Mouse (Mus musculus) thymus, postnatal 14 days (tissue): Measurements from ENCODE around the gene Plekha5.
A peak's percentile ranks its signal among the peaks of the same experiment; 100 is the strongest.
"Not testable (repeated sequence)": the region's sequence is repeated elsewhere in the genome, so short reads cannot be mapped to it uniquely, and the experiment has no call there.

Source experiments
- DNase-seq: peaks from one replicate; pipeline ENCODE4 v3.0.0; 2021

Plekha5 gene

GRCm38 (mm10) chr6:140490921-140491537 lies 67.2 kb downstream of the Plekha5 start:
- DNase-seq, result peak; percentile 35

DNA sequence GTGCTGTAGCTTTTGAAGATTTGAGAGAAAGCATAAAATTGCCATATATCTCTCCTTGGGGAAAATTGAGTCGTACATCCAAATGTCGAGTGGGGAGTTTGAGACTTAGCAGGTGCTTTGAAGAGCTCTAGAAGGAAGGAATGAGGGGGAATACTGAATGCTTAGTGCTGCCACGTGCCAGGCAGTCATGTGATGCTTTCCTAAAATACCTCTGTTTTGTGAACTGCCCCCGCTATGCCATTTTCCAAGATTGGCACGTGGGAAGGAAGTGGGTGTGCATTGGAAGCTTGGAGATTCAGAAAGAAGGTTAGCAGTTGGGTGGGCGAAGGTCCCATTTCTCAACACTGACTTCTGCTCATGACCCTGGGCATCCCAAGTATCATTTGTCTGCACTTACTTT lies 68.2 kb downstream of the Plekha5 start:
- no peak for DNase-seq

DNA sequence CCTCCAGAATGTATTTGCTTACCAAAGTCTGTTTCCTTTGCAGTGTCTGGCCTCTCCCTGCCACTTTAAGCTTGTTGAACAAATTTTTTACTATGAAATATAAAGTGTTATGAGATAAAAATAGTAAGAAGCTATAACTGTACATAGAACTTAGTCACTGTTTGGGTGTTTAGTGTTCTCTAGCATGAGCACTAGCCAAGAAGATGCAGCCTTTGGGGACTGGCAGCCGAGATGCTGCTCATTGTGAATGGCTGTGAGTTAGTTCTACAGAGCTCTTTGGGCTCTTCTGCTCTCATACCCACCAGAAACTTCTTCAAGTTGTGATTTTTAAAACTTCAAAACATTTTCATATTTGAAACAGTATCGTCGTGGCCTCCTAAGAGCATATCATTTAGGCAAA lies 74.2 kb downstream of the Plekha5 start:
- no peak for DNase-seq

GRCm38 (mm10) chr6:140498958-140499357 lies 75.1 kb downstream of the Plekha5 start:
- no peak for DNase-seq

- not testable (repeated sequence) for DNase-seq
These were observed 77.0 kb downstream of the Plekha5 start for GRCm38 (mm10) chr6:140500829-140501228.

- no peak for DNase-seq
These were observed 78.0 kb downstream of the Plekha5 start for GRCm38 (mm10) chr6:140501841-140502240.

GRCm38 (mm10) chr6:140504796-140505195 lies 80.9 kb downstream of the Plekha5 start:
- DNase-seq, result no peak

DNA sequence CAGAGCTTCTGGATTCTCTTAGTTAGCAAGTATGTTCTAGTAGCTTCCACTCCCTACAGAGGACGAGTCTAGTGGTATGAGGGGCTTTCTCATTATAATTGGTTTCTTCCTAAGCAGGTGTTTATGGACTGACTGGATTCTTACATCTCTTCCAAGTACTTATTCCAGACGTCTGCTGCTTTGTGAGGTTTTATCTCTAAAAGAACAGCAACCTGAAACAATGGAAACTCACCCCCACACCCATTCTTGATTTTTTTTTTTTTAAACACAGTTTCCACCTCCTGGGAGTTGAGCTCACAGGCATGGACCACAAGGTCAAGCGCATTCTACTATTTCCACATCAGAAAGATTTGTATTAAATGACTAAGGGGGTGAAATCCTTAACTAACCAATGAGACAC lies 83.8 kb downstream of the Plekha5 start:
- DNase-seq, result no peak

DNA sequence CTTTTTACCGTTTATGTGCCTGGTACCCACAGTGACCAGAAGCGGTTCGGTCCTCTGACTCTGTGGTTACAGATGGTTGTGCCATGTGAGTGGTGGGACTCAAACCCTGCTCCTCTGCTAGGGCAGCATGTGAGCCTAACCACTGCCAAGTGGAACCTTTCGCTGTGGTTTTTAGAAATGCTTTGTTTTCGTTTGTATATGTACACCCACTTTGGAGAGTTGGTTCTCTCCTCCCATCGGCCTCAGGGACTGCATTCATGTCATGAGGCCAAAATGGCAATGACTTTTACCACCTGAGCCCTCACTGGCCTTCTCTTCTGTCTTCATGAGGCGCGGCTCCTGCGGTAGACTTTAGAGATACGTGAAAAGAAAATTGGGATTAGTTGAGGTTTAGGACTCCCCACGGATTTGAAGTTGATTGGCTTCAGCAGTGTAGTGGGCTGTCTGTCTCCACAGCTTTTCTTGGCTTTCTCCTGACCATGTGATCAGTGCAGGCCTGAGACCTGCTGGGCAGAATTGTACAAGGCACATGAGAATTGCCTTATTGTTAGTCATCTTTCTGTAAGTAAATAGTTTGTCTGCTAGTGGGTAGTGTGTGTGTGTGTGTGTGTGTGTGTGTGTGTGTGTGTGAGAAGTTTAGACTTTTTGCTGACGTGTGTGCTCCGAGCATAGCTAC lies 84.8 kb downstream of the Plekha5 start:
- DNase-seq, result no peak

GRCm38 (mm10) chr6:140509151-140509530 lies 85.3 kb downstream of the Plekha5 start:
- no peak for DNase-seq

DNA sequence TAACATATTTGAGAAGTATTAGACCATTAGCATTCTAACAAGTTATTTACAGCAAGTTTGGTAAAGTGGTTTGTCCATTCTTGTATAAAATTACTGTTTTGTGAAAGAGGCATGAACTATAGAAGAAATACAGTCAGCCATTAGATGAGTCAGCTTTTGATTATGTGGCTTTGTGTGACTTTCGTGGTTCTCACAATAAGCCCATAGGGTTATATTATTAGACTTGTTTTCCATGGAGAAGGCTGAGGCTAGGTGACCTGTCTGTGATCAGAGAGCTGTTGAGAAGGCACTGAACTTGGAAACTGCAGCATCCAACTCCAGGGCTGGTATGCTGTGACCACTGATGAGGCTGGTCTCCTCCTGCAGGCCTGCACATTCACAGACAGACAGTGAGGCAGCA lies 88.2 kb downstream of the Plekha5 start:
- no peak for DNase-seq

- DNase-seq, result no peak
These were observed 88.6 kb downstream of the Plekha5 start for GRCm38 (mm10) chr6:140512427-140512826.

- peak; percentile 56 for DNase-seq
These were observed 90.6 kb downstream of the Plekha5 start for GRCm38 (mm10) chr6:140514205-140515110.

DNA sequence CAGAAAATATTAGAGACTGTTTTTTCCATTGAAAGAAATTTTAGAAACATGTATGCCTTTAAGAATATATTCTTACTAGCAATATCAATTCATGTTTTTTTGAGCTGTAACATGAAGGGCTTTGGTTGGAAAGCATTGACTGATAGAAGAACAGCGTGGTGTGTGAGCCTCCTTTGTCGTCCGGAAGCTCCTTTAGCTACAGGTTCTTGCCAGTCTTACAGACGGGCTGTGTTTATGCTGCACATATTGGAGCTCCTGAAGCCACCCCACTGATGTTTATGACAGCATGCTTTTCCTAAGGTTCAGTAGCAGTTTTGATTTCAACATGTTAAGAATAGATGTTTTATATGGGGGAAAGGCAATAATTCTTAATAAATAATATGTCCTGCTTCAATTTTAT lies 91.7 kb downstream of the Plekha5 start:
- DNase-seq, result no peak

DNA sequence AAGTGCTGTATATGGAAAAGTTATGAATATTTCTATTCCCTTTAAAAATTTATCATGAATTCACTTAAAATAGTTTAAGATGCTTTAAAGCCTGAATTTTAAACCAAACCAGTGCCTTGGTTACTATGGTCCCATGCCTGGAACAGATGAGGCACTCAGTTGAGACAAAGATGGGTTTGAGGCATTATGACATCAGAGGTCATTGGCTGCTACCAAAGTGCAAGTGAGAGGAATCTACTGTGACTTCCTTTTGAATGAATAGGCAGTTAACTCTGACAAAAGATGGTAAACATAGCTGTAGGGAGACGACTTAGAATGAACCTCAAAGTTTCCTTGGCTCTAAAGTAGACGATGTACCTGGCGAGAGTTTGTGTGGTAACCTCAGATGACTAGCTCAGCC lies 92.3 kb downstream of the Plekha5 start:
- no peak for DNase-seq

GRCm38 (mm10) chr6:140517188-140517587 lies 93.3 kb downstream of the Plekha5 start:
- peak; percentile 68 for DNase-seq

DNA sequence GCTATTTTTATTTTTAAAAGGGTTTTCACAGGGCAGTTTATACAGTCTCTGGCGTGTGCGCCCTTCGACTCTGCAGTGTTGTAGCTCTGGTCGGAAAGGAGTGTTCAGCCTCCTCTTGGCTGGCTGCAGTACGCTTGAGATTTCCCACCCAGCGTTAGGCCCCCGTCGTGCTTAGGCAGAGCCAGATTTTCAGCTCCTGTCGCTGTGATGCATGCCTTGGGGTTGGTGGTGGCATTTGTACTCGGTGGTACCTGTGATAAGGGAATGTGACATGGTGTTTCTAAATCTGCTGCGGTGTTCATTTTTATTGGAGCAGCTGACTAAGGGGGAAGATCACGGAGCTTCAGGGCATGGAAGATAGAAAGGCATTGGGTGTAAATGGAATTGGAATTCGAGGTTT lies 95.2 kb downstream of the Plekha5 start:
- DNase-seq, result no peak

GRCm38 (mm10) chr6:140519488-140520159 lies 95.8 kb downstream of the Plekha5 start:
- no peak for DNase-seq

DNA sequence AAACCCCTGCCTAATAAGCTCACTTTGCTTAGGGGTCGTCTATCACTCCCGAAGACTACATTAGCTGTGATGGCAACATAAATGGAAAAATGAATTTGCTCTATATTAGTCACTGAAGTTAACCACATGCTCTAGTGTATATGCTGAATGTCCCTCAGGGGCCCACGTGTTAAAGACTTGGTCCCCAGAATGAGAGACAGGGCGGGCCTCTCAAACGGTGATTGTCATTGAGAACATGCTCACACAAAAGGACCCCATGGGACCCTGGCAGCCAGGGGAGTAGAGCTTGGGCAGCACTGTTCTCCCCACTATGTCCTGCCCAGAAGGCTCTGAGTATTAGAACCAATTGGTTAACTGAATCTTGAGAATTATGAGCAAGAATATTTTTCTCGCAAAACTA lies 97.1 kb downstream of the Plekha5 start:
- no peak for DNase-seq

DNA sequence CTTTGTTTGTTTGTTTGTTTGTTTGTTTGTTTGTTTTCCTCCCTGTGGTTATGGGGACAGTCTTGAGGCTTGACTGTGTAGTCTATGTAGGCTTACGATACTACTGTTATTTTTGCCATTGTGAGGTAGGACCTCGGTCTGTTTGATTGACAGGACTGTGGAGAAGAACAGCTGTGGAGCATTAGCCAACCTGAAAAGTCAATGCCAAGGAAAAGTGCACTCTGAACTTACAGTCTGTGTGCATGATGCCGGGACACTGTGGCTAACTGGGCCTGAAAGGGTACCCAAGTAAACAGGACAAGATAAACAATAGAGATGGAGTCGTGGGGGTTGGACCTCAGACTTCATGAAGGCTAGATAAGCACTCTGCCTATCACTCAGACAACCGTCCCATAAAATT lies 98.0 kb downstream of the Plekha5 start:
- no peak for DNase-seq

DNA sequence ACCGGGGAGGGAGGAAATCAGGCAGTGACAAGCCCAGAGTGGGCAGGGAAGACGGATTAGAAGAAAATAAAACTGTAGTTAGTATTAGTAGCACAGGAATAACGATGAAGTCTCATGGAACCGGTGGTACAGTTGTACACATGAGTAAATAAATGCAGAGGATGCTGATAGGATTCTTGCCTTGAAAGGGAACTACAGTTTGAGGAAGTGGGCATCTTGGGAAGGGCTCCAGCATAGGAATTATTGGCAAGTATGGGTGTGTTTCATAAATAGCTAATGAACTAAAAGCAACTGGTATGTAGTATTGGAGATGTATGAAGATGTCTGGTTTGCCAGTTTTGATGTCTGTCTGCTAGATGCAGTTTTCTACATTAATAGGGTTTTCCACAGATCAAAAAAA lies 99.7 kb downstream of the Plekha5 start:
- DNase-seq, result no peak

DNA sequence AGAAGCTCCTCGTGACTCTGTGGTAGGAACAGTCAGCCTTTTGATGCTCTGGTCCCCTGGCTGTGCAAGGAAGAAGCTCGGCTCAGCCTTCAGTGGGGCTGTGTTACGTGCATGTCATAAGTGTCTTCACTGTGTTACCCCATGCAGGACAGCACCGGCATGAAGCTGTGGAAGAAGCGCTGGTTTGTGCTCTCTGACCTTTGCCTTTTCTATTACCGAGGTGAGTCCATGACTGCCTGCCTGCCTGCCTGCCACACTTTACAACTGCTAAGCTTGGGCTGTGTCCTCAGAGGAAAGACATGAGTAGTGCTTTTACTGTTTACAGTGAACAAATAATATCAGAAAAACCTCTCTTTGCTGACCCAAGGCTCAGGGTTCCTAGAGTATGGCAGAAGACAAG lies 104.6 kb downstream of the Plekha5 start:
- DNase-seq, result no peak

DNA sequence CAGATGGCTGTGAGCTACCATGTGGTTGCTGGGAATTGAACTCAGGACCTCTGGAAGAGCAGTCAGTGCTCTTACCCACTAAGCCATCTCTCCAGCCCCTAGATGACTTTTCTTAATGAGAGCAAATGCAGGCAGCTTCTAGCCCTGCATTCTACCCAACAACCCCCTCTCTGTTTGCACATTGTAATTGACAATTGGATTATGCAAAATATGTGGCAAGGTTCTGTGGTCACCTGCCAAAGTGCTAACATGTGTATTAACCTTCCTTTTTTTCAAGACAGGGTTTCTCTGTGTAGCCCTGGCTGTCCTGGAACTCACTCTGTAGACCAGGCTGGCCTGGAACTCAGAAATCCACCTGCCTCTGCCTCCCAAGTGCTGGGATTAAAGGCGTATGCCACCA lies 109.0 kb downstream of the Plekha5 start:
- not testable (repeated sequence) for DNase-seq
